Mouse (Mus musculus): Measurements from ENCODE around the gene 4930518I15Rik. TPM values are rescaled to one million over a fixed set of nuclear protein-coding genes. Genes with fewer than 3 reads are reported as not detected.
A peak's percentile ranks its signal among the peaks of the same experiment; 100 is the strongest.

4930518I15Rik gene
- polyA plus RNA-seq, 1 experiment from 2014 or later, result 4.6 TPM

DNA sequence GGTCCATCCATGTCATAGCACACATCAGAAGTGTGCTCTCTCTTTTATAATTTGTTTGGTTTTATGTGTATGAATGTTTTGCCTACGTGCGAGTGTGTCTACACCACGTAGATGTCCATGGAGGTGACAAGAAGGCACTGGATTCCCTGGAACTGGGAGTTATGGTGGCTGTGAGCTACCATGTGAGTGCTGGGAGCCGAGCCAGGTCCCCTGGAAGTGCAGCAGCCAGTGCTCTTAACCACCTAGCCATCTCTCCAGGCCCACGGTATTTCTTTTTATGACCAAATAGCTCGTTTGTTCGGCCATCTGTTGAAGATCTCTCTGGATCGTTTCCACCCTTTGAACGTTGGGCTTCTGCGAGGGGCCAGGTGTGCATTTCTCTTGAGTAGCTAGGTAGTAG lies 14.4 kb downstream of the 4930518I15Rik start:
- Histone ChIP-seq H3K4me1 (ENCODE audit: control insufficient read depth, insufficient read depth, low read length) (peaks cover 38% of the 10 kb centered on the region), H3K4me2 (no peak overlapping the region; the same call in 1 of the 2 replicates), H3K27ac (ENCODE audit: low read depth, low read length) (no peak overlapping the region), H3K27me3 (ENCODE audit: control insufficient read depth, insufficient read depth, low read length) (no peaks in the 10 kb centered on the region), H3K36me3 (ENCODE audit: control insufficient read depth, insufficient read depth, low read length) (peaks cover 8% of the 10 kb centered on the region; the same call in 1 of the 2 replicates), H3K9me3 (replicated peaks; ENCODE audit: control insufficient read depth, low read length) (no peaks in the 10 kb centered on the region), H3K9ac (ENCODE audit: low read depth, low read length) (no peak overlapping the region), H3K4me3 (ENCODE audit: low read depth, low read length) (no peak overlapping the region)
- WGBS (ENCODE audit: insufficient replicate concordance), result 75% methylated on average over 10 of the region's 10 CpGs
- no peak for ATAC-seq (replicated peaks; ENCODE audit: insufficient number of reproducible peaks, low FRiP score, low TSS enrichment)

DNA sequence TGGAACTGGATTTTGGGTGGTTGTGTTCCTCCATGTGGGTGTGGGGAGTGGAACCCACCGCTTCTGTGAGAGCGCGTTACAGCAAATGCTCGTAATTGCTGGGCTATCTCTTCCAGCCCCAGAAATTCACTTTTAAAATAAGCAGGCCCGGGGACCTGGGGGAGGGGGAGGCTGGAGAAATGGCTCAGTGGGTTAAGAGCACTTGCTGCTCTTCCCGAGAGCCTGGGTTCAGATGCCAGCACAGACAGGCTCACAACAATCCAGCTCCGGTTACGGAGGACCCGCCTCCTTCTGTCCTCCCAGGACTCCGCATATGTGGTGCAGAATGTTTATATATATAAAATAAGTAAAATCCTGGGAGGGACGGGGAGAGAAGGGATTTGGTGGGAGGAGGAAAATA lies 15.0 kb downstream of the 4930518I15Rik start:
- peaks cover 38% of the 10 kb centered on the region for H3K4me1 ChIP-seq (ENCODE audit: control insufficient read depth, insufficient read depth, low read length)
- WGBS (ENCODE audit: insufficient replicate concordance), result 11% methylated on average over 11 of the region's 11 CpGs
- H3K36me3 ChIP-seq (ENCODE audit: control insufficient read depth, insufficient read depth, low read length), result peaks cover 8% of the 10 kb centered on the region; the same call in 1 of the 2 replicates
- peak overlapping the region; percentile 94 for H3K4me3 ChIP-seq (ENCODE audit: low read depth, low read length)
- H3K27me3 ChIP-seq (ENCODE audit: control insufficient read depth, insufficient read depth, low read length), result no peaks in the 10 kb centered on the region
- no peaks in the 10 kb centered on the region for H3K9me3 ChIP-seq (replicated peaks; ENCODE audit: control insufficient read depth, low read length)
- H3K9ac ChIP-seq (ENCODE audit: low read depth, low read length), result peak overlapping the region; percentile 96
- no peak for ATAC-seq (replicated peaks; ENCODE audit: insufficient number of reproducible peaks, low FRiP score, low TSS enrichment)
- H3K4me2 ChIP-seq, result peak overlapping the region; percentile 83
- peak overlapping the region; percentile 94; the same call in 1 of the 2 replicates for H3K27ac ChIP-seq (ENCODE audit: low read depth, low read length)

DNA sequence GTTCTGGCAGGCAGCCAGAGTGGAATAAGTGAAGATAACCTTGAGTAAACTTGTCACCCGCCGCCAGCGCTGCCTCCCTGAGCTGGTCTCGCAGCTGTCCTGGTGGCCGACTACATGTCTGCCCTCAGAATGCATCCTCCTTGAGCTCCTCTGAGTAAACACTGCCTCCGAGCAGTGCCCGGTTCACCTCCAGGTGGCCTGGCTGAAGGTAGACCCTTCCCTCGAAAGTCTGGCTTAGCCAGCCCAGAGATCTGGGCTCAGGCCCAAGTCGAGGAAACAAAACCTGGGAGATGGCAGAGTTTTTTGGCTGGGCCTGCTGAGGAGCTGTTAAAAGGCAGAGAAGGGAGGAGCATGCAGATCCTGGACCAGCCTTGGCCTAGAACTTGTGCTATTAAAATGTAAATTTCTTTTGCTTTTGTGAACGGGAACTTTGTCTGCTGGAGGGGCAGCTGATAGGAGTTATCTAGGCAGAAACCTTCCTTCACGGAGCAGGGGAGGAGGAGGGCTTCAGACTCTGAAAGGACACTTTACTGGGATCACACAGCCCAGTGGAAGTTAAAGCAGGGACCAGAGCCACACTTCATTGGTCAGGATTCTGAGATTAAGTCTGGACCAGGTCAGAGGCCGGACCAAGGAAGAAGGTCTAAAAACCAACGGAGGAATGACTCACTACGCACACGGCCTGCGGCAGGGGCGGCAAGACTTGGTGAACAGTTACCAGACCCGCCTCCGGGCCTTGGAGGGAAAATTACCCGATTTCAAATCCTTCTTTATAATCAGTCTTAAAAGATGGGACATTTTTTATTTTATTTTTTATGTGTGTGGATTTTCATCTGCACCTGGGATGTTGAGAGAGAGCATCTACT lies 15.7 kb downstream of the 4930518I15Rik start:
- Histone ChIP-seq H3K9me3 (replicated peaks; ENCODE audit: control insufficient read depth, low read length) (no peaks in the 10 kb centered on the region), H3K27me3 (ENCODE audit: control insufficient read depth, insufficient read depth, low read length) (no peaks in the 10 kb centered on the region), H3K36me3 (ENCODE audit: control insufficient read depth, insufficient read depth, low read length) (peaks cover 4% of the 10 kb centered on the region; the same call in 1 of the 2 replicates), H3K27ac (ENCODE audit: low read depth, low read length) (peak overlapping the region; percentile 94), H3K9ac (ENCODE audit: low read depth, low read length) (peak overlapping the region; percentile 96), H3K4me2 (peak overlapping the region; percentile 83), H3K4me3 (ENCODE audit: low read depth, low read length) (peak overlapping the region; percentile 94), H3K4me1 (ENCODE audit: control insufficient read depth, insufficient read depth, low read length) (peaks cover 38% of the 10 kb centered on the region)
- WGBS (ENCODE audit: insufficient replicate concordance), result 2% methylated on average over 20 of the region's 20 CpGs
- 0 out of 2 replicates have a peak, but pooled peaks have one; percentile 5 for ATAC-seq (replicated peaks; ENCODE audit: insufficient number of reproducible peaks, low FRiP score, low TSS enrichment)

DNA sequence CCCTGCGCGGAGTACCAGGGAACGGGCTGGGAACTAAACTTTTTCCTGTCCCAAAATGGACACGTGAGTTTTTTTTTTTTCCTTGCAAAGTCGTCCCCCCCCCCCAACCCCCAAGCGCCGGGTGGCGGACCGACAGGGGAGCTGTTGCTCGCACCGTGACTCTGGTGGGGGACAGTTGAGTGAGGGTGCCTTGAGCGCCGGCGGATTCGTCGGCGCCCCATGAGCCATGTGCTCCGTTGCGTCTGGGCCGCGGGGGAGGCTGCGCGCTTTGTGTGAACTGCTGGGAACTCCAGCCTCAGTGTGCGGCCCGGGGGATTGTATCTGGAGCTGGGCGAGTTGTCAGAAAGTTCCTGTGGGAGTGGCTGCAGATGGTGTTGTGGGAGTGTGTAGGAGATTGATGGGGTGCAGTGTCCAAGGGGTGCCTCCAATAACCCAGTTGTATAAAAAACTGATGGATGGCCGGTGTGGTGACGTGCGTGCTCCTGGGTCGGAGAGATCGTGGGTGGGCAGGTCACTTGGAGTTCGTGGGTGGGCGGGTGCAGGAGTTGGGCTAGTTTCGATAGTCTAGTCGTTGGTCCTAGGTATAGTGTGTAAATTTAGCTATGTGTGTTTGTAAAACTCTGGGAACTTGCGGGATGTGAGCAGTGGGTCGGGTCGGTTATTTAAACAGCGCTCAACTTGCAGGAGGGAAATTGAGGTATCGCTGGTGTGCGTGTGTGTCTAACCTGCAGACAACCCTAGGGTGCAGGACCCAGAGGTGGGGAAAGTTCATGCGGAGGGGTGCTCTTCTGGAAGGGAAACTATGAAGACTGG lies 16.5 kb downstream of the 4930518I15Rik start:
- Histone ChIP-seq H3K36me3 (ENCODE audit: control insufficient read depth, insufficient read depth, low read length) (peaks cover 8% of the 10 kb centered on the region; the same call in 1 of the 2 replicates), H3K4me3 (ENCODE audit: low read depth, low read length) (peak overlapping the region; percentile 94), H3K4me2 (peak overlapping the region; percentile 83), H3K4me1 (ENCODE audit: control insufficient read depth, insufficient read depth, low read length) (peaks cover 38% of the 10 kb centered on the region), H3K9ac (ENCODE audit: low read depth, low read length) (peak overlapping the region; percentile 96), H3K9me3 (replicated peaks; ENCODE audit: control insufficient read depth, low read length) (no peaks in the 10 kb centered on the region), H3K27me3 (ENCODE audit: control insufficient read depth, insufficient read depth, low read length) (no peaks in the 10 kb centered on the region), H3K27ac (ENCODE audit: low read depth, low read length) (peak overlapping the region; percentile 94)
- ATAC-seq (replicated peaks; ENCODE audit: insufficient number of reproducible peaks, low FRiP score, low TSS enrichment), result 0 out of 2 replicates have a peak, but pooled peaks have one; percentile 3
- WGBS (ENCODE audit: insufficient replicate concordance), result under 1% methylated on average over 41 of the region's 42 CpGs

DNA sequence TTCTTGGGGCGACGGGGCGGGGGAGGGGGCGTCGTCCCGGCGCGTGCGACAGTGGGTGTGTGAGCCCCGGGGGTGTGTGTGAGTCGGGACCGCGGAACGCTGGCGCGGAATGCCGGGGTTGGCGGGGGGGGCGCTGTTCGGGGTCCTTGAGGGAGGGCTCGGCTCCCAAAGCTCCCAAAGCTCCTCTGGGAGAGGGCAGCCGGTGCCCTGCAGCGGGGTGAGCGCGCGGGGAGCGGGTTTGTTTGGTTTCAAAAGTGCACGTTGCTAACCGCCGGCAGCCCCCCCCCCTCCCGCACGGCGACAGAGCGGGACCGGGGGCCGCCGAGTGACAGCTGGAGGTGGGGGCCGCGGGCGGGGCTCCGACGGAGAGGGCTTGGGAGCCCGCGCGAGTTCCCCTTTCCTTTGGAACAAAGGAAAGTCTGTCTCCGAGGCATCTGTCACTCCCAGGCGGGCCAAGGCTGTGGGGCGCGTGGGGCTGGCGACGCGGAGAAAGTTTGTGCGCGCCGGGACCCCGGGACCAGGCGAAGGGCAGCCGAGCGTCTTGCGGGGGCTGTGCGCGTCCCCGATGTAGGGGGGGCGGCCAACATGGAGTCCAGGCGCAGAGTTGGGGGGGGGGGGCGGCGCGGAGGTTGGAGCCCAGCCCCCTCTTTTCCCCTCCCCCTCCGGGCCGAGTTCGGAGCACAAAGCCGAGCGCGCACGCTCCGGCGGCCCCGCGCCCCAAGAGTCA lies 17.3 kb downstream of the 4930518I15Rik start:
- Histone ChIP-seq H3K36me3 (ENCODE audit: control insufficient read depth, insufficient read depth, low read length) (peaks cover 10% of the 10 kb centered on the region; the same call in 1 of the 2 replicates), H3K4me1 (ENCODE audit: control insufficient read depth, insufficient read depth, low read length) (peaks cover 38% of the 10 kb centered on the region), H3K9me3 (replicated peaks; ENCODE audit: control insufficient read depth, low read length) (no peaks in the 10 kb centered on the region)

DNA sequence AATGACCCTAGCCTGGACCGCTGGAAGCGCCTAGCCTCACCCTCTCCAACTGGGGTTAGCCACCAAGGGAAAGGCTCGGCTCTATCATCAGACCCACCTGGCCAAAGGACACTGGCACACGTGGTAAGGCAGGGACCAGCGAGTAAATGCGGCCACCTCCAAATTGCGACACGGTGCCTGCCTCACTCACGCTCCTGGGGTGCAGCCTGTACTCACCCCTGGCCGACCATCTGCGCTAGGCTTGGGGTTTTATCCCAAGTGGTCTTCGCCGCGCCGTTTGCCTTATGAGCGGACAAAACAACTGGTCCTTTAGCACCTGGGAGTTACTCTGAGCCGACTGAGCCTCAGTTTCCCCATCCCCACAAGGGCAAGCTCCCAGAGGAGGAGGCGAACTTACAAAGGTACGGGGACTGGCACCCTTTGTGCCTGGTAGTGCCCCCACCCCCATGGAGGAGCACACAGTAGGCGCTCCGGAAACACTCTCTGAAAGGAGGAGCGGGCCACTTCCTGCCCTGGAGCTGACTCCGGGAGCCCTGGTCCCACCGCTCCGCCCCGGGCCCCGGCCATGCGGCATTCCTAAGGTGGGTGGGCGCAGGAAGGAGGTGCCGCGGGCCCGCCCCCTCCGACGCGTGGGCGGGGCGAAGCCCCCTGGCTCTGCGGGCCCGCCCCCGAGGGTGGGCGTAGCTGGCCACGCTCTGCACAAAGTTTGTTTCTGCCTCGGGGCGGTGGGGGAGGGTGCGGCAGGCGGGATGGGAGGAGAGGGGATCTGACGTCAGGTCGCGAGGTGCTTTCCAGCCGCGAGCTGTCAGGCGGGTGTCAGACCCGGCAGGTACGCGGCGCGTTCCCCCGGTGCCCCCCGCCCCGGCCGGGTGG lies 18.2 kb downstream of the 4930518I15Rik start, which contains the start of gene Tgif2:
TSS of gene Tgif2 (plus strand) at position 689 of the 873 bp plus-strand sequence.
- Histone ChIP-seq H3K4me3 (ENCODE audit: low read depth, low read length) (peak within 1 kb of the TSS; percentile 94), H3K9me3 (replicated peaks; ENCODE audit: control insufficient read depth, low read length) (no peaks in the 10 kb centered on the region), H3K4me1 (ENCODE audit: control insufficient read depth, insufficient read depth, low read length) (peaks cover 30% of the 10 kb centered on the region), H3K9ac (ENCODE audit: low read depth, low read length) (peak within 1 kb of the TSS; percentile 96), H3K36me3 (ENCODE audit: control insufficient read depth, insufficient read depth, low read length) (peaks cover 15% of the 10 kb centered on the region), H3K4me2 (peak within 1 kb of the TSS; percentile 83), H3K27ac (ENCODE audit: low read depth, low read length) (peak within 1 kb of the TSS; percentile 94), H3K27me3 (ENCODE audit: control insufficient read depth, insufficient read depth, low read length) (no peaks in the 10 kb centered on the region)
- peak; percentile 85 for ATAC-seq (replicated peaks; ENCODE audit: insufficient number of reproducible peaks, low FRiP score, low TSS enrichment)
- under 1% methylated on average over 61 of the region's 61 CpGs for WGBS (ENCODE audit: insufficient replicate concordance)

More for the DNA sequence above, 17.3 kb downstream of the 4930518I15Rik start:
- Histone ChIP-seq H3K4me2 (peak overlapping the region; percentile 83), H3K27me3 (ENCODE audit: control insufficient read depth, insufficient read depth, low read length) (no peaks in the 10 kb centered on the region), H3K9ac (ENCODE audit: low read depth, low read length) (peak overlapping the region; percentile 96), H3K27ac (ENCODE audit: low read depth, low read length) (peak overlapping the region; percentile 94), H3K4me3 (ENCODE audit: low read depth, low read length) (peak overlapping the region; percentile 94)
- peak; percentile 11; the same call in 1 of the 2 replicates for ATAC-seq (replicated peaks; ENCODE audit: insufficient number of reproducible peaks, low FRiP score, low TSS enrichment)
- under 1% methylated on average over 47 of the region's 79 CpGs for WGBS (ENCODE audit: insufficient replicate concordance)

DNA sequence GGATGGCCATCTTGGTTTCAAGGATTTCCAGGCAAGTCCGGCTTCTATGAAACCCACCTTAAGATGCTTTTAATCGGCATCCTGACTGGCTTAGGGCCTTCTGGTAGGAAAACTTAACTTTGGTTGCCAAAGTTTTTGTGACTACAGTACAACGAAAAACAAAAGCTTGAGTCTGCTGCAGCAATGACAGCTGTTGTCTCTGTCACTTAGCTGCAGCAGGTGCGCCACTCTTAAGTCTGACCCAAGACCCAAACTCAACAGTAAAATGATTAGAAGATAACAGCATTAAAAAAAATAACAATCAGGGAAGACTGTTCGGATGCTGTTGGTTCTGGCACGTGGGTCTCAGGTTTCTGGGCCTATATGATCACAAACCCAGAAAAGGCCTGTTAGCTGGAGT lies 18.9 kb downstream of the 4930518I15Rik start:
- H3K4me2 ChIP-seq, result peak overlapping the region; percentile 83
- H3K9me3 ChIP-seq (replicated peaks; ENCODE audit: control insufficient read depth, low read length), result no peaks in the 10 kb centered on the region
- 59% methylated on average over 6 of the region's 6 CpGs for WGBS (ENCODE audit: insufficient replicate concordance)
- H3K4me3 ChIP-seq (ENCODE audit: low read depth, low read length), result peak overlapping the region; percentile 94
- H3K27ac ChIP-seq (ENCODE audit: low read depth, low read length), result peak overlapping the region; percentile 82
- H3K36me3 ChIP-seq (ENCODE audit: control insufficient read depth, insufficient read depth, low read length), result peaks cover 22% of the 10 kb centered on the region
- peaks cover 25% of the 10 kb centered on the region for H3K4me1 ChIP-seq (ENCODE audit: control insufficient read depth, insufficient read depth, low read length)
- no peaks in the 10 kb centered on the region for H3K27me3 ChIP-seq (ENCODE audit: control insufficient read depth, insufficient read depth, low read length)
- H3K9ac ChIP-seq (ENCODE audit: low read depth, low read length), result peak overlapping the region; percentile 85
- no peak for ATAC-seq (replicated peaks; ENCODE audit: insufficient number of reproducible peaks, low FRiP score, low TSS enrichment)

All from heart, embryonic 11.5 days (tissue).